Comparison of ENCODE assay signal across 27 mouse cellular contexts in the genomic region with DNA sequence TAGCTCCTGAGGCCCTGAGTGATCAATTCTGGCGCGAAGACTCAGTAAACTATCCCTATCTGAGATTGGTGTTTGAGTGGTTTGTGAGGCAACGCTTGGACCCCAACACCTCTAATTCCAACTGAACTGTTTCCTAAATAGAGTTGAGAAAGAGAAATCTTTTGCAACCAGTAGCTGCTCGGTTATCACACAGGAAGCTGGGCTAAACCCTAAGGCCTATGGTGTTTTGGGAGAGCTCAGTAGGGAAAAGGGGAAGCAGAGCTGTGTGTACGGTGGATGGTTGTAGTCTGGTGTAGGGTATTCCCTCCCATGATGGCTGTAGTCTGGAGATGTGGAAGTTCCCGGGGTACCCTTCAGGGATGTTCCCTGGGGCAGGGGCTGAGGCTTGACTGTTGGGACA. TPM values are rescaled to one million over a fixed set of nuclear protein-coding genes. Genes with fewer than 3 reads are reported as not detected.
"Had no signal": no experiment of that assay in that cellular context is flagged by ENCODE, and none has a peak within 500 bp of the region (broad histone marks: within the 10 kb centered on the region; RNA-seq: fewer than 3 reads in every experiment).

No protein-coding gene starts in this region.

- ATAC-seq: intestine, postnatal 0 days had no signal

- H3K27ac ChIP-seq: kidney, postnatal 0 days; layer of hippocampus, adult 2 months; limb, embryonic 10.5 days; limb, embryonic 13.5 days; liver, embryonic 13.5 days; midbrain, embryonic 10.5 days; neural tube, embryonic 13.5 days had no signal

- H3K27me3 ChIP-seq: limb, embryonic 13.5 days; liver, embryonic 13.5 days; neural tube, embryonic 13.5 days had no signal

- H3K9ac ChIP-seq: limb, embryonic 13.5 days; liver, embryonic 13.5 days; neural tube, embryonic 13.5 days had no signal

- DNase-seq: kidney, adult 2 months; layer of hippocampus, adult 9-11 months; liver; liver, embryonic 13.5 days; lung, adult 2 months; lung, postnatal 14 days; lung, postnatal 4 days; midbrain, embryonic 14.5 days; retina, postnatal 1 day; right cerebral cortex, postnatal 25 days; thymus, adult 18-20 months; thymus, postnatal 4 days had no signal

- H3K36me3 ChIP-seq: limb, embryonic 10.5 days; limb, embryonic 13.5 days; liver, embryonic 13.5 days; midbrain, embryonic 10.5 days had no signal

- H3K4me1 ChIP-seq: limb, embryonic 10.5 days; limb, embryonic 13.5 days; midbrain, embryonic 10.5 days; neural tube, embryonic 13.5 days had no signal

- H3K4me2 ChIP-seq: limb, embryonic 13.5 days; liver, embryonic 13.5 days; neural tube, embryonic 13.5 days had no signal

- H3K9me3 ChIP-seq: limb, embryonic 10.5 days; limb, embryonic 13.5 days; liver, embryonic 13.5 days; megakaryocyte, embryonic 14.5 days; midbrain, embryonic 10.5 days; neural tube, embryonic 13.5 days had no signal

- H3K4me3 ChIP-seq: layer of hippocampus, adult 2 months; limb, embryonic 10.5 days; limb, embryonic 13.5 days; liver, embryonic 13.5 days; megakaryocyte, embryonic 14.5 days; midbrain, embryonic 10.5 days; myocyte; neural tube, embryonic 13.5 days had no signal

RNA-seq across cellular contexts. Expression of a gene that starts 3.3 kb away (rescaled TPM):
- total RNA-seq: layer of hippocampus, adult 2 months; left cerebral cortex, postnatal 25 days; neutrophil, adult 5-6 weeks had no signal
- polyA plus RNA-seq: myocyte had no signal

RNA-seq across cellular contexts. Expression of a gene that starts 38.0 kb away (rescaled TPM):
- total RNA-seq: neutrophil, adult 5-6 weeks had no signal
- polyA plus RNA-seq: kidney, embryonic 14.5 days; limb, embryonic 10.5 days; liver, embryonic 13.5 days; liver, embryonic 16.5 days; lung, adult 2 months; lung, embryonic 16.5 days; myocyte; small intestine, adult 2 months had no signal
